Mouse (Mus musculus) thymus, adult 2 months (tissue): ENCODE measurements around the gene Ctnnbip1.

Experiments used
- CTCF ChIP-seq: fragments of 200-500 bp; IDR thresholded peaks from 2 replicates; pipeline ENCODE4 v1.5.1; 2012; ENCODE audit warnings: mild to moderate bottlenecking, control low read depth, low read length, moderate library complexity, borderline replicate concordance; ENCODE audit not compliant: control insufficient read depth, poor library complexity, insufficient read depth; ENCODE audit errors: extremely low read depth
- POLR2A ChIP-seq: fragments of 200-500 bp; IDR thresholded peaks from 2 replicates; pipeline ENCODE4 v1.6.1; 2012; ENCODE audit warnings: mild to moderate bottlenecking, low read length, control low read depth, moderate library complexity; ENCODE audit not compliant: control insufficient read depth, poor library complexity, insufficient read depth; ENCODE audit errors: extremely low read depth

- TF ChIP-seq POLR2A (no peak), CTCF (no peak)
Measured at GRCm38 (mm10) chr4:149487729-149488128, 30.3 kb upstream of the Ctnnbip1 start.
